Mouse (Mus musculus): ENCODE data around the gene Lpin2. TPM values are rescaled to one million over a fixed set of nuclear protein-coding genes. Genes with fewer than 3 reads are reported as not detected.

The Lpin2 gene
- total RNA-seq, 2 experiments from 2014 or later = 20.9 to 21.9 TPM

DNA sequence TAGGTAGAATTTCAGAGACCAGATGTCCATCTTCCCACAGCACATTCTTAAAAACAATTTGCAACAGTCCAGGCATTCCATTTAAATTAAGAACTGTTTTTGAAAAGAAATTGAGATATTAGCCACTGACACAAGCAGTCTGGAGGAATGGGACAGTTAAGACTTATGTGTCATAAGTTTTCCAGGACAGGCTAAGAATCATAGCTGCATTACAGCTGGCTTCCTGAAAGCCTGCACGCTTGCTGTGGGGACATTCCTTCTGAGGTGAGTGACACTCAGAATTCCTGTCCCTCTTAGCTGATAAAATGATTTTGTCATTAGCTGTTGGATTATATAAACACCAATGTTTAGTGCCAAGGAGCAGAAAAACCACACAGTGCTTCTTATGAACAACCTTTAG lies 12.7 kb upstream of the Lpin2 start:
- no peak for DNase-seq (ENCODE audit: low spot score in 2 of 2)

DNA sequence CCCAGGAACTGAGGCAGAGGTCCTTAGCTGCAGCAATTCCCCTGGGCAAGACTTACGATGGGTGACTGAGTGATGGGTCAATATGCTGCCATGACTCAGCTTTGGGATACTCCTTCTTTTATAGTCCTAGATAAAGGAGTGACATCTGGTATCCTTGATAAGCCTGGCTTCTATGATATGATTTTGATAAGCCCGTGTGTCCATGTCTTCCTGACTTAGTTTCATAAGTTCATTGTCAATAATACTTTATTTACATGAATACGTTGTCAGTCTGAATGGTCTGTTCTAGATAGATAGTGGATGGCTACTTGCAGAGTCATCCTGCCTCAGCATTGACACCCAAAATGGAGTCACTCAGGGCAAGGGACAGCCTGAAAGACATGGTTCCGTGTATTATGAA lies 11.2 kb upstream of the Lpin2 start:
- DNase-seq (ENCODE audit: low spot score in 2 of 2) = no peak

DNA sequence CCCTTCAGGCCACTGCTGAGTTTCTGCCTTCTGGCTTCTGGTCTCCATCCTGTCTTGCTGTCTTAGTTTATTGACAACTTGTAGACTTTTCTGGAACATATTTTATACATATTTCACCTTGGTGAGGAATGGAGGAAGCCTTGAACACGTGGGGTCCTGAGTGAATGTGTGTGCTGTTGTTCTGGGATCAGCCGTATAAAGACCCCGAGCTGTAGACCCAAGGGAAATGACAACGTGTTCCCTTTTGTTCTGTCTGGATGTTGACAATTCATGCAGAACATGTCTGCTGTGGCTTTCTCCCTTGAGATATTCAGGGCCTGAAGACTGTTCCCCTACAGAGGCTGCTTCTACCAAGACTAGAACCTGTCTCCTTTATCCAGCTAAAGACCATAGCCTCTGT lies 5.0 kb upstream of the Lpin2 start:
- DNase-seq (ENCODE audit: low spot score in 2 of 2) = no peak

DNA sequence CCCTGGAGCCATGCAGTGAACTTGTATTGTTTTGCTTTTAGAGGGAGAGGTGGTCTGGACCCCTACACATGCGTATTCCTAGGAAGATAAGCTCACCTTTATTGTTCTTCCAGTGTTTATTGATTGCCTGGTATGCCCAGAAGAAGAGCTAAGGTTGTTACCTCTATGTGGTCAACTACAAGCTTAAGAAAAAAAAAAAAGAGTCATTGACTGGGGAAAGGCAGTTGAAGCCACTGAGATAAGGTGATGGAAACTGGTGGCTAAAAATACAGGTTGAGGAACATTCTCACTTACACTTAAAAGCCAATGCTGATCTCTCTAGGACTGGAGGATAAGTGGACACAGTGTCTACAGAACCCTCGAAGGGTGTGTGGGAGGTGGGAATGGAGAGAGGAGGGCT lies 4.4 kb upstream of the Lpin2 start:
- DNase-seq (ENCODE audit: low spot score in 2 of 2) = no peak

DNA sequence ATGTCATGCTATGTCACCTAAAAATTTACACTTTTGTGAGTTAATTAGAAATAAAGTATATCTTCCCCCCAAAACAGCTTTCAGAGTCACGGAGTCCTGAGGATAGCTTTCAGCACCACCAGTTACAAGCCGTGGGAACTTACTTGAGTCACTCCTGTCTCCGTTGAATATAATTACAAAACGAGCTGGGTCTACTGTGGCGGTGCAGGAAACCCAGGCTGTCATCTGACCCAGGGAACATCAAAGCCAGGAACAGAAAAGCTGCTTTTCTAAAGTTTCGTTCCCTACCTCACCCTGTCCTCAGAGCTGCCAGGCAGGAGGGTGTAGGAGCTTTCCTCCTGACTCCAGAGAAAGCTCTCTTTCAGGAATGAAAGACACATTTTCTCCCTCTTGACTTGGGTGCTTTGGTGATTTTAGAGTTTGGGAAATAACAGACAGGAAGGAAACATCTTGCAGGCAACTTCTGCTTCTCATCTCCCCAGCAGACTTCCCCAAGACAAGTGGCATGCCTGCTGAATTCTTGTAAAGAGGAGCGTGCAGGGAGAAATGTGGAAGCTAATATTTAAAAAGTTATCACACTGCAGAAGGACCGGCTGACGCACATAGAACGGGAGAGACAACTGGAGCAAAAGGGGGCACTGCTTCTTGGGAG lies 3.7 kb upstream of the Lpin2 start:
- no peak for DNase-seq (ENCODE audit: low spot score in 2 of 2)

DNA sequence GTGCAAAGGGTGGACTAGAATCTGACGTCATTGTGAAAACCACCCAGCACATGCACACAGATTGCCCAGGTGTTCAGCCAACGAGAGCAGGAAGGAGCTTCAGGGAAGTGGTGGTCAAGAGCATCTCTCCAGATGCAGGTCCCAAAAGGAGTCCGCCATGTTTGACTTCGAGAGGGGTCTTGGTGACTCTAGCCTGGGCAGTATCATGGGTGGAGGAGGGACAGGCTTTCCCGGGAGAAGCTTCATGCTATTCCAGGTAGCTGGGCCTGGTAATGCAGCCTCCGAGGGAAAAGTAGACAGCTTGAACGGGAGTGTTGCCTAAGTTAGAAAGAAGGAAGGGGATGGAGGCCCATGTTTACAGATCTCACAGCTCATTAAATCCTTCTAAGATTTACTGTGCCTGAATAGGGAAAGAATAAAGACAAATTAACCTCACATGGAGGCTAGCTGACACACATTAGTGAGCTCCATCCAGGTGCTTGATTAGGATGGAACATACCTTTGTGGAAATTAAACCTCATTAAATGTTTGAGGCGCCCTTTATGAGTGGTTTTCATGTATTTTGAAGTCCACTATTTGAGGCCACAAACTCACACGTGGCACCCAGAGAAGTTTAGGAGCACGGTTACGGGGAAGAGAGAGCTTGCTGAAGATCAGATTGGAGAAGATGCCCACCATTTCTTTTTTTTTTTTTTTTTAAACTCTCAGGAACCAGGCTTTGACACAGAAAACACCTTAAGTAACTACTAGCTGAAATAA lies 2.6 kb upstream of the Lpin2 start:
- no peak for DNase-seq (ENCODE audit: low spot score in 2 of 2)

DNA sequence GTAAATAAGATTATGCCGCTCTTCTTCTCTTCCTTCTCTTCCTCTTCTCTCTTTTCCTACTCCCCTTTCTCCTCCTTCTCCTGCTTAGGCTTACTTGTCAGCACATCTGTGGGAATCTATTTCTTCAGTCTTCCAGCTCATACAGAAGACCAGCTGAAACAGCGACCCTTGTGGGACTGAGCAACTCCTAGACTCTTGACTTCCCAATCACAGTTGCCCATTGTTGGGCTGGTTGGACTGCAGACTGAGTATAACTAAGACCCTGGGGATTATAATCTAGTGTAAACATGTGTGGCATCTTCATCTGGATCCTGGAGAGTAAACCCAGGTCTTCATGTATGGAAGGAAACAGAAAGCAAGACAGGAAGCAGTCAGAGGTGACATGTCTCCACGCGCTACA lies 1.8 kb upstream of the Lpin2 start:
- no peak for DNase-seq (ENCODE audit: low spot score in 2 of 2)

DNA sequence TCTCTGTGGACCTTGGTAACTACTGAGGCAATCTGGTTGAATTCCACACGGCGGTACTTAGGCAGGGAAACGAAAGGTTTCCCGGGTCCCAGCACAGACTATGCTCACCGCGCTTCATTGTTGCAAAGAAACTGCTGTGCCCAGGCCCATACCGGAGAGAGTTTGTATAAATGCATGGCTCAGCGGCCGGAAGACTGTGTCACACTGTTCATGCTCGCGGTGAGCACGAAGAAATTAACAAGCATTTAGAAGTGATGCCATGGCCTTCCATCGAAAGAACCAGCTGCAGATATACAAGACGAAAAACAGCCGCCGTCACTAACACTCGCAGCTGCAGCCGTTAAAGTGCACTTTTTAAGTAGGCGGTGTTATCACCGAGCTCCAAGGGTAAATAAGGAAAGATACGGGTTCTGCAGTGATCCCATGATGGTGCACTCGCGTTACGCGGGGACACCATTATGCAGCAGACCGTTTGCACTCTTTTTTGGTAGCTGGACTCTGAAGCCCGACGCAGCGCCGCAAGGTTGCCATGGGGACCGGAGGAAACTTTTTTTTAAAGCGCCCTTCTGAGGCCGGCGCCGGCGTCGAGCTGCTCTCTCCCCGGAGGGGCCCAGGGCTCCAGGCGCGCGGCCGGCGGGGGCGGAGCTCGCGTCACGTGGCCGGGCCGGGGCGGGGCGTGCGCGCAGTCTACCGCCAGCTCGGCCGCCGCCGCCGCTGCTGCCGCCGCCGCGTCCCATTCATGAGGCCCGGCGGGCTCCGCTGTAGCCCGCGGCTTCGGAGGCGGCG lies 704 bp downstream of the Lpin2 start:
- DNase-seq (ENCODE audit: low spot score in 2 of 2) = peak; percentile 91

DNA sequence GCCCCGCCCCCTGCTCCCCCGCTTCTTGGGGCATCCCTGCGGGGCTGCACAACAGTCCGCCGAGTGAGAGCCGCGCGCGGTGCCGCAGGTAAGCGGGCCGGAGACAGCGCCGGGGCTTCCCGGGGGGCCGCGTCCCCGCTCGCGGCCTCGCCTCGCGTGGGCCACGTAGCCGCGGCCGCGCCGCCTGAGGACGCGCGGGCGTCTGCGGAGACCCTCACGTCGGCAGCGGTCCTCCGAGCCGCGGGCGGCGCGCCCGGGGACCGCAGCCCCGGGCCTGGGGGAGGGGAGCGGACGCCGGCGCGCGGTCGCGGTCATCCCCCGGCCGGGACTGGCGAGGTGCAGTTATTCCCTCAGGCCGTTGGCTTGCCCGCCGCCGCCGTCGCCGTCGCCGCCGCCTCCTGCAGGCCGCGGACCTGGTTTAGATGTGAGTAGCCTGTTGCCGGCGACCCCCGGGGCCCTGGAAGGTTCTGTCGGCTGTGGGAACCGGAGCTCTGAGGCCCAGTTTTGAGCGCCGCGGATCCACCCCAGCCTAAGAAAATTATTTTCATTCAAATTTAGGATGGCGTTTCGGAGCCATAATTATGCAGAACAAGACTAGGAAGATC lies 1.4 kb downstream of the Lpin2 start:
- DNase-seq (ENCODE audit: low spot score in 2 of 2) = peak in 1 of 2 experiments; percentile 38

DNA sequence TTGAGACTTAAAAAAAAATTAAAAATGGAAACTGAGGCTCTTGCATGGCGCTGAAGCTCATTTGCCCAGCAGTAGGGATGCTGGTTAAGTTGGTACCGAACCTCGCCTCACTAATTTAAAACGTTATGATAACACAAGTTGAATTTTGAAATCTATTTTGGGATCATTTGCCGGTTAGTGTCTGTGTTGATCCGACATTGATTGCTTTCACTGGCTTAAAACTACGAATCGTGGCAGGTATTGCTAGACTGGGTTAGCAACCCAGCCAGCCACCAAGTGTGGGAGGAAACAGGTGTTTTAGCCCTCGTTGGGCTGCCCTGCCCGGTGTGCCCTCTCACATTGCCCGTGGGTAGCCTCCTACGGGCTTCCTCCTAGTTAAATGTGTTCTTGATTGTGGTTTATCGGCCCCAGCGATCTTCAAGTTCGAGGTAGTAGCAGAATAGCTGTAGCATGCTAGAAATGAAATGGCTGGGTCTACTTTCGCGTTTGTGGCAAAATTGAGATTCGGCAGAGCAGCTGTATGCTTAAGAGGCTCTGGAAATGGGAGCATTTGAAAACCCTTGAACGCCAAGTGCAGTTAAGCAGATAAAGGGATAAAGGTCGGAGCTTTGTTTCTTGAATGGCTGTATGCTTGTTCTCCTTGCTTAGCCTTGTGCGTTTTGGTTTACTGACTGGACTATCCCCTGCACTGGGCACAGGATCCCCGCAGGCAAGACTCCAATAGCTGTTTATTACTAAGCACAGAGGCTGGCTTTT lies 2.2 kb downstream of the Lpin2 start:
- DNase-seq (ENCODE audit: low spot score in 2 of 2) = no peak

DNA sequence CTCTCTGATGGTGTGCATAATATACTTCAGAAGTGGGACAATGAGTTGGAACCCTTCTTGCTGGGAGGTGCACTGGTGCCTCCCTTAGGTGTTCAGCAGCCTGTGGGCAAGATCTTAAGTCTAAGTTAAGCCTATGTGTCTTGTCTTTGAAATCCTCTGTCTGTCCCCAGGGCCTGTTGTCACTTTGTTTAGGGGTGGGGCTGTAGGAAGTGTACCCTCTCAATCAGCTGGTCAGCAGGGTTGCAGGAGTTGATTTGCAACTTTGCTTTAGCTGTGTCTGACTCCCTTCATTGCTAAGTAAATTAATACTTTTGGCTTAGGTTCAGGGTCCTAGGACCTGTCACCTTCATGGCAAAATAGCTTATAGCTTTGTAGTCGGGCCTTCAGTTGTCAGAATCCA lies 3.0 kb downstream of the Lpin2 start:
- no peak for DNase-seq (ENCODE audit: low spot score in 2 of 2)

DNA sequence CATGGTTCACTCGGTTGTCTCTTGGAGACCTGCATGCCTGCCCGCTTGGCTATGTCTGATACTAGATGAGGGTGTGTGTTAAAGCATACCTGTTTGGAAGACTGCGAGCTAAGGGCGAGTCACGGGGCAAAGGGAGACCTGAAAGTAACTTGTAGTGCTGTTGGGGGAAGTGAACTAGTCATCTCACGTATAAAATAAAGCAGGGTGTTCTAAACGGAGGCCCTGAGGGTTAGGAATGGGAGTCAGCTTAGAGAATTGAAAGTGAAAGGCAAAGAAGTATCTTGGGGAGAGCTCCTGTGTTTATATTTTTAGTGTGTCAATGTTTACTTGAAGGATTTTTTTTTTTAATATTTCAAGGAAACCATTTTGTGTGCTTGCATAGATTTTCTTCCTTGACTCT lies 8.2 kb downstream of the Lpin2 start:
- no peak for DNase-seq (ENCODE audit: low spot score in 2 of 2)

DNA sequence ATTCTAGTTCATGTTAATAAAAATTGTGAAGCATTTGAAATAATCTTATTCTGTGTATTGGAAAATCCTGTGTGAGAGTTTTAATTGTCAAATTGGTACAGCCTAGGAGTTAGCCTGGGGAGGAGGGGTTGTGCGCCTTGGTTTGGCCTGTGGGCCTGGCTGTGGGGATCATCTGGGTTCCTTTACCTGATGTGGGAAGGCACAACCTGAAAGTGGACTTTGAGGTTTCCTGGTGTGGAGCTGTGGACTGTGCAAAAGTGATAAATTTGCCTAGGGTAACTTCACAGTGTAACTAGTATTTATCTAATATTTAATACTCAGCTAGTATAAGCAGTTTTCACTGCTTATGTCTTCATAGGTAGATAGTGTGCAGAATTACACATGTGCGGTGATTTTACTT lies 8.7 kb downstream of the Lpin2 start:
- DNase-seq (ENCODE audit: low spot score in 2 of 2) = no peak

DNA sequence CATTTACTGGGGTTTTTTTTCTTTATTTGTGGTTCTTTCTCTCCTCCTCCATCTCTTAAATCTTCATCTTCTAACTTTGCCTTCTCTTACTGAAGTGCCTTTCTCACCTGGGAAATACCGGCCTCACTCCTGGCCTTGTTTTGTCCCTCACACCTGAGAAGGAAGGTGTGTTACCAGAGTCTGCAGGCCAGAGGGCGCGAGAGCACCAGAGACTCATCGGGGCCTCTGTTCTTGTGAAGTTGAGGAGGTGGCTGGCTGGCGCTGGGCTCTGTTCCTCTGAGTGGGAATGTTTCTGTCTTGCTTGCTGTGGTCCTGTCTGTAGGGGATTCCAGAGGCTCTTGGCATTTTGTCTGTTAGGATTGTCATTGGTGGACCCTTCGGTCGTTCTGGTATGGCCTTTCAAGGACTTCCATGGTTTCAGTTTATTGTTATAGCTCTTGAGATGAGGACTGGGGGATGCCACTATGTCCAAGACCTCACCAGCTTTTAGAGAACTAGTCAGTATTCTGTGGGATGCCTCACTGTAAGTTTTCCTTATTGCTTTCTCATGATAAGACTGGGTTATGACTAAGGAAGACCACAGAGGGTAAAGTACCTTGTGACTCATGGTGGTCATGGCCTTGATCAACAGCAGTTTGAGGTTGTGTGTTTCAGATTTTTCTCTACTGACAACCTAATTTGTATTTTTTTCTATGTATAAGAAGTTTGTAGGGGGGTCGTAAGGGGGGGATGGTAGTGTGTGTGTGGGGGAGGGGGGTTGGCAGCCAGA lies 9.5 kb downstream of the Lpin2 start:
- no peak for DNase-seq (ENCODE audit: low spot score in 2 of 2)

DNA sequence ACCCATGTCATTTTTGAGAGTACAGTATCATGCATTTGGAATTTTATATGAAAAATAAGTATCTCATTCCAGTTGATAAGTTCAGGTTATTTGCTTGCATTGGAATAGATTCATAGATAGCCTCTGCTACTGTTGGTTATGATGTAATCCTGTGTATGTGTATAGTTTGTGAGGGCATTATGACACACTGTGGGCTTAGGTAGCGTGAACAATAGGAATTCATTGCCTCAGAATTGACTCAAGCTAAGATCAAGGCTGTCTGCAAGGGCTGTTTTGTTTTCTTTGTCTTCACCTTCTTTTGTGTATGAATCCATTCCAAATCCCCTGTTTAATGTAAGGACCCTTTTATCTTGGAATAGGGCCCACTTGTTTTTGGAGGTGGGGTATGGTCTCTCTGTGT lies 10.7 kb downstream of the Lpin2 start:
- DNase-seq (ENCODE audit: low spot score in 2 of 2) = no peak

DNA sequence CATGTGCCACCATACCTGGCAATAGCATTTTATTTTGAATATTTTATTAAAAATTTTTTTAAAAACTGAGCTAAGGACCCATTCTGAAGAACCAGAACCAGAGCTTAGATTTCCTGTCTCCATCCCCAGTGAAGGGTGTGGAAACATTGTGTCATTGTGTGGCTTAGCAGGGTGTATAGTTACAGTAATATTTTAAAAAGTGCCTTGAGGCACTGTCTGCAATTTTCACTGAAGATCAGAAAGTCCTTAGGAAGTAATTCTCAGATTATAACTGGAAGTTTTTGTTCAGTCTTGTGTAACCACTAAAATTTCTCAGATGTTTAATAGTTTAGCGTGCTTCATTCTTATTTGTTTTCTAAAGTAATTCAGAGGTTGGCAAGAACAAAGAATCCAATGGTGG lies 11.1 kb downstream of the Lpin2 start:
- DNase-seq (ENCODE audit: low spot score in 2 of 2) = no peak

DNA sequence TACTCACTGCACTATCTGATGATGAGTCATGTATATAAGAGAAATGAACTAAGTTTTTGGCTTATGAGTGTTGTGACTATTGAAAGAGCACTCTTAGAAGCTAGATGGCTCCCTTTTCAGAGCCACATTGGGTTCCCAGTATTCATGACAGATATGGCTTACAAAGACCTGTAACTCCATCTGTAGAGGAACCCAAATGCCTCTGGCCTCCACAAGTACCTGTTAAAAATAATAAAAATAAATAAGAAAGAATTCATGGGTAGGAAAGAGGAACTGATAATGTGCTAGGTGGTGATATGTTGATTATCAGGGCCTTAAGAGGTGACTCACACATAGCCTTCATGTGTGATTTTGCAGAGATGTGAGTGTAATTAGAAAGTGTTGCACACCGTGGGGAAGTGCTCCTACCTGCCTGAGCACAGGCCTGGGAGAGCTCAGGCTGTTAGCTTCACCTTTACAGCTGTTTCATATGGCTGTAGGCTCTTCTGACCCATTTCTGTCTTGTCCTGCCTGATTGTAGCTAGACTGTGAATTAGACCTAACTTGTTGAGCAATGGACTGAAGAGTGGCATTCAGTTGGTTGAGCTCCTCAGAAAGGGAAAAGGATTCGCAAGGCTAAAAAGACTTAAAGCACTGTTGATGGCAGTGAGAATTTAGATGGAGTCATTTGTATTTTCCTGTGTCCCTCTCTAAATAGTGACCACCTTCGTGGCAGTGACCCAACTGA lies 12.7 kb downstream of the Lpin2 start:
- no peak for DNase-seq (ENCODE audit: low spot score in 2 of 2)

DNA sequence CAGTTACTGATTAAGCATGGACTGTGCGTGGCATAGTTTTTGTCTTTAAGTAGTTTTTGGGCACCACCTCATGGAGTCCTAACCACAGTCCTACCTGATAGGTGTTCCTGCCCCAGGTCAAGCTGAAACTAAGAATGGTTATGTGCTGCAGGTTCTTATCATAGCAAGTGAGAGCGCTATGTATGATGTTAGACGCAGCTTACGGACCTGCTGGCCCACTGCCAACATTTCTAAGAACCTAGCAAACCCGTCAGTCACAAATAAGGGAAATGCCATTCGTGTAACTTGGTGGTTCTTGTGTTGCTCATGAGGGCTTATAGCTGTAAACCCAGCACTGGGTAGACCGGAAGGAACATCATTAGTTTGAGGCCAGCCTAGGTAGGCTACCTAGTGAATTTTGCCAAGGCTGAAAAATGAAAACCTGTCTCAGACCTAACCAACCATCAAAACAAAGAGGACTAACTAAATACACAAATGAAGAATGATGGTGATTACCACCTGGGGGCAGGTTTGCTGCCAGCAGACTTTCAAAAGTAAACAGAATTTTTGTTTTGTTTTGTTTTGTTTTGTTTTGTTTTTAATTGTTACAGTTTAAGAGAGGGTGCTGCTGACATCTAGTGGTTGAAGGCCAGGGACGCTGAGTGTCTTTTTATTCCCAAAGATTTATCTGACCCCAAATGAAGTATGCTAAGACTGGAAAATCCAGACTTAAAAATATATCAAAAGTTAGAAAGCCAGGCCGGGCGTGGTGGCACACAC lies 13.5 kb downstream of the Lpin2 start:
- DNase-seq (ENCODE audit: low spot score in 2 of 2) = peak in 1 of 2 experiments; percentile 17

DNA sequence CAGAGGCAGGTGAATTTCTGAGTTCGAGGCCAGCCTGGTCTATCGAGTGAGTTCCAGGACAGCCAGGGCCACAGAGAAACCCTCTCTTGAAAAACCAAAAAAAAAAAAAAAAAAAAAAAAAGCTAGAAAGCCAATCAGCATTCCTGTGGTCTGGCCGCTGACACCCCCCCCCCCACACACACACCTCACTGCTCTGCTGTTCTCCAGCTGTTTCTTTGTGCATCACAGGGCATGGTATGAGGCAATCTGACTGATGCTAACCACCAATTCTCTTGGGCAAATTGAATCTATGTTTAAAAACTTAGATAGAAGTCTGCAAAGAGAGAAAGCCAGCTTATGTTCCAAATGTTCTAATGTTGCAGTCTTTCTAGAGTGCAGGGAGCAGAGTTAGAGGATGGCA lies 14.1 kb downstream of the Lpin2 start:
- no peak for DNase-seq (ENCODE audit: low spot score in 2 of 2)
